Mouse (Mus musculus) spleen, adult 2 months (tissue): Measurements from ENCODE around the gene Brca1.

Experiments used
- CTCF ChIP-seq: fragments of 200-500 bp; IDR thresholded peaks from 2 replicates; pipeline ENCODE4 v1.5.1; 2011; ENCODE audit warnings: mild to moderate bottlenecking, inconsistent platforms; ENCODE audit not compliant: insufficient read depth, insufficient read length, insufficient replicate concordance; ENCODE audit errors: extremely low read depth
- POLR2A ChIP-seq: fragments of 200-500 bp; IDR thresholded peaks from 2 replicates; pipeline ENCODE4 v1.6.1; 2011; ENCODE audit warnings: low read depth, low read length, inconsistent platforms

GRCm38 (mm10) chr11:101467477-101468262 lies 84.1 kb downstream of the Brca1 start:
- TF ChIP-seq CTCF (no peak), POLR2A (no peak)
